Mouse (Mus musculus): Measurements from ENCODE around the gene Vangl2. TPM values are rescaled to one million over a fixed set of nuclear protein-coding genes. Genes with fewer than 3 reads are reported as not detected.

The Vangl2 gene
- polyA plus RNA-seq, 1 experiment from 2014 or later, result 15.4 TPM

DNA sequence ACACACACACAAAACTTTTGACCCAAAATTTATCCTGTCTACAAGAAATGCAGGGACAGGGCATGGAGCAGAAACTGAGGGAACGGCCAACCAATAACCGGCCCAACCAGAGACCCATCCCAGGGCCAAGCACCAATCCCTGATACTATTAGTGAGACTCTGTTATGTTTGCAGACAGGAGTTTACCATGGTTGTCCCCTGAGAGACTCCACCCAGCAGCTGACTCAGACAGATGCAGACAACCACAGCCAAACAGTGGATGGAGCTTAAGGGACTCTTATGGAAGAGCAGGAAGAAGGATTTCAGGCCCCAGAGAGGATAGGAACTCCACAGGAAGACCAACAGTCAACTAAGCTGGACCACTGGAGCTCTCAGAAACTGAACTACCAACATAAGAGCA, 1.7 kb upstream of the Vangl2 start:
- no peak for DNase-seq (ENCODE audit: low spot score)

DNA sequence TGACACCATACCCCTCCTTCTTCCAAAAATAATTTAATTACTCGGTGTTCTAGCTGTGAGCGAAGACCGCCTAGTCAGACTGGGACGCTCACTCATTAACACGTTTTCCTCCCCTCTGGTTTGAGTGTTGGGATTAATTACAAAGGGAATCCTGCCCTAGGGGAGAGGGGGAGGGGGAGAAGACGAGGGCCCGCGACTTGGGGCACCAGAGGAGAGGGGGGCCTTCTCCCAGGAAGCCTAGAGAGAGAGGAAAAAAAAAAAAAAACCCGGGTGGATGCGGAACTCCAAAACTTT, 488 bp downstream of the Vangl2 start:
- DNase-seq (ENCODE audit: low spot score), result no peak

DNA sequence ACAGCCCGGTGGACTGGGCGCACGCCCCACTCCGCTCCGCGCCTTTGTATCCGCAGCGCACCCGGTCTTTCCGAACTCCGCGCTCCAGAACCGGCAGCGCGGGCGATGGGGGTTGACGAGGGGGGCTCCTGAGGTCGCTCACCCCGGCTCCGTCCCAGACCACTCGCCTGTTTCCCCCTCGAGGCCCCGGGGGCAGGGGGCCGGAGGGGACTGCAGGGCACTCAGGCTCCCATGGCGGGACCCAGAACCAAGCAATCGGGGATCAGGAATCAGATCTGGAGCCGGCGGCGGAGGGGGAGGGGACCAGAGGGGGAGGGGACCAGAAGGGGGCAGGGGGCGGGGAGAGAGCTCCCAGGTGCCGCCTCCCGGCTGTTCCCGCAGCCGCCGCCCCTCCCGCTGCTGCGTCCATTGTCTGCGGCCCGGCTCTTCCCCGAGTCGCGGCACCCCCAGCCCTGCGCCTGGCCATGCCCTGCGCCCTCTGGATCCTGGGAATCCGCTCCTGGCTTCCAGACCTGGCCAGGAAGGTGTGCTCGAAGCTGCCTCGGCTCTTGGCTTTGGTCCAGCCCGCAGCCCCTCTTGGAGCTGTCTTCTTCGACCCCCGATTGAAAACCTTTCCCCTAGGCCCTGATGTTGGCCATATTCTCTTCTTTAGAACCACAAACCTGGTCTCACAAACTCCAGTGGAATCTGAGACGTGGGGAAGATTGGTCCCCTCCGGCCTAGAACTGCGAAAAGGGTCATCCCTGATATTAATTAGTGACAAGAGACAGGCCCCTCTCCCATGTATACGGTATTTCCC, 1.0 kb downstream of the Vangl2 start:
- peak; percentile 85 for DNase-seq (ENCODE audit: low spot score)

DNA sequence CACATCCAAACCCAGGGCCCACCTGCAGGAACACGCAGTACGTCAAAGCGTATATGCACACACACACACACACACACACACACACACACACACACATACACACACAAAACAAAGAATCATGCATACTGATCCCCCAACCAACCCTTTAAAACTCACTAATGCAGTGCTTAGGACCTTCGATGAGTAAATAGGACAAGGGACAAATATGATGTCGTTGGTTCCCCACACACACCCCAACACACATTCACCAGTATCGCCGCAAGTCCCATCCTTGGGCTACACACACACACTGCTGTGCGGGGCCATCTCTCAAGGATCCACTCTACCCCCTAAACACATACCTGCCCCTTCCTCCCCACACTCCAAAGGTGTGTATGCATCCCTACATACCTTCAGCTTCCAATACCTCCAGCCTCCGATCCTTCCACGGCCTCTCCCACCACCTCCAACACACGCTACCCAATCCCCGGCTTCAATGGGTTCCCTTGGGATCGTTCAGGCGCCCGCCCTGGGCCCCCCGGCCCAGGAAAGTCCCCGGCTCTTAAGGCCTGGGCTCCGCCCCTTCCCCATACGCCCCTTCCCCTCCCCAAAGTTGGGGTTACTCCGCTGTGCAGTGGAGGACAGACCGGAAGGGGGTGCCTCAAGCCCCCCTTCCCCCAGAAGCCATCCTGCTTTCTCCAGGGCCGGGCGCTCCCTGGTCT, 1.9 kb downstream of the Vangl2 start:
- DNase-seq (ENCODE audit: low spot score), result peak; percentile 83

DNA sequence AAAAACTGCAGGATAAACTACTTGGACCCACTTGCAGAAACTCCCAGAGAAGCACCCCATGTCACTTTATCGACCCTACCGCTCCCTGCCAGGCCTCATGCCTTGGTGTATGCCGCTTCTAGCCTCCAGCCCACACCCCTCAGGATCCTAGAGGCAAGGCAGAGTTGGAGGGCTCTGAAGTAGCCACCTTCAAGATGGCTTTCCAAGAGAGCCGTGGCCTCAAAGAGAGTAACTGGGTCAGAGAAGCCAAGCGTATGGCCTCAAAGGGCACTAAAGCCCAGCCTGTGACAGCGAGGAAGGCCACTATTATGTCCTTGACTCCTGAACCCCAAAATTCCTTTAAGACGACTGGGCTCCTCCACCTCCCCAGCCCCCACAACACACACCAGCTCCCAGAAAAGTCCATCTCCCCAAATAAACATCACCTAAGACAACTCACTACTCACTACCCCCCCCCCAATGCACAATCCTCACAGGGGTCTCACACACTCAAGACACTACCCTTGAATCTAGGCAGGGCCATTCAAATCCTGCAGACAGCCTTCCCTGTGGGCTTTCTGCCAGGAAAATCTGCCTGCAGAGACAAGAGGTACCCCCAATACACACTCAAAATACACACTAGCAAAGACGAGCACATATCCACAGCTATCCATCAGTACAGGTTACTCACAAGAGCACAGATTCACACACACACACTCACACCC, 2.9 kb downstream of the Vangl2 start:
- DNase-seq (ENCODE audit: low spot score), result no peak

DNA sequence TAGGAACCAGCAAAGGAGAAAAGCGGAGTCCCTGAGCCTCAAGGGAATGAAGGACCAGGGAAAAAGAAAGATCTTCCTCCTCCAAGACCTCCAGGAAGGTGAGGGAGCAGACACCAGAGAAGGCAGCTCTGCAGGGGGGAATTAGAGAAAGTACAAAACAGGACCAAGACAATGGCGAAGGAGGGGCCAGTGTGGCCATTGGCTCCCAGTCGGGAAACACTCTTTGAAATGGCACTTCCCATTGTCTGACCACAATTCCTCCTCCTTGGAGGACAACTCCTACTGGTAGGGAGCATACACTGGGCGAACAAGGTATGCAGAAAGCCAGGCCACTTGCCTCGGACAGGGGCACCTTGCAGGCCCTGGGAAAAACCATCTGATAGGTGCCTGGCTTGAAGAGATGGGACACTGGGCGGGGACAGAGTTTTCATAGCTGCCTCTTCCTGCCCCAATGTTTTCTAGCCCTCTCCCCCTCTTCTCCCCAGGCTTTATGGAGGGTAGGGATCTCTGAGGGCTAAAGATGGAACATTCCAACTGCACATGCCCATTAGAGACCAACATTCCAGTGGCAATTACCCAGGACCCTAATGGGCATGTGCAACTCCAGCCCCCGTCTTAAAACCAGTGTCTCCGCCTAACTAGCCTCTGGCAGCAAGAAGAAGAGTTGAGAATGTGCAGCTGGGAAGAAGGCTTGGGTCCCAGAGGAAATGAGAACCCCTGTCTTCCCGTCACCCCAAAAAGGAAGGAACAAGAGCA, 3.9 kb downstream of the Vangl2 start:
- DNase-seq (ENCODE audit: low spot score), result no peak

DNA sequence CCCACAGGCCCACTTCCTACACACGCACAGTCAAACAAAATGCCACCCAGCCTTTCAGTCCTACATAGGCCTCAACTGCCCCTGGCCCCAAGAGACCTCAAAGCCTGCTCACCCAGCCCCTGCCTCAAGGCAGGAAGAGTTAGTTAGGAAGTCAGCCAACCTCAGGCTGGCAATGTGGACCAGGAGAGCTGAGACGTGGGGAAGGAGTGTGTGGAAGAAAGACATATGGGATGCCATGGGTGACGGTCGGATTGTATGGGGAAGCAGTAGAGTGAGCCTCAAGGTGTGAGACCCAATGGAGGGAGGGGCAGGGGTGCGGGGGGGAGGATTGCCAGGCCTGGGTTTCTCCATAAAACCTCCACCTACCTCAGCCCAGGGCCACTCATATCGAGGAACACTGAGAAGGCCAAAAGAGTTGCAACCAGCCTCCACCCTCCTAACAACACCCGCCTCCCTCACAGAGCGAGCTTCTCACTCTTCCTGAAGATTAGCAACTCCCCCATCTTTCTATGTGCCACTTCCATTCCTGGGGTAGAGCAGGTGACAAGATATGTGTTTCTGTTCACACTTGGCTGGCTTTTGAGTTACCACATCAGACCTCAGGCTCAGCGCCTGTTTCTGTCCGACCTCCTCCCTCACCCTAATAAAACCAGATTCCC, 8.3 kb downstream of the Vangl2 start:
- no peak for DNase-seq (ENCODE audit: low spot score)

DNA sequence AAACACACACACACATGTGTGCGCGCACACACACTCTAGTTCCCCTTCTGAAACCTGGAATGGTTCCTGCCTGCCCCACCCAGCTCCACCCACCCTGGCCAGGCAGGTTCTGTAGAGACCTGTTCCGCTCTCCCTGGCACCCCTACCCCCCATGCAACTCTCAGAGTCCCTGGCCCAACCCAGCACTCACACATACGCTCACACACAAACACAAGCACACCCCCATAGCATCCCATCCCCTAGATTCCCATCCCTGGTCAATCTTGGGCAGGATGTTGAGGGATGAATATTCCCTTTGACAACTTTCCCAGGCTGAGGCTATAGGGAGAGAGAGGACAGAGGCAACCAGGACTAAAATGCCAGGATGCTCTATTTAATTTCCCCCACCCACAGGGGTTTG, 8.9 kb downstream of the Vangl2 start:
- DNase-seq (ENCODE audit: low spot score), result no peak

DNA sequence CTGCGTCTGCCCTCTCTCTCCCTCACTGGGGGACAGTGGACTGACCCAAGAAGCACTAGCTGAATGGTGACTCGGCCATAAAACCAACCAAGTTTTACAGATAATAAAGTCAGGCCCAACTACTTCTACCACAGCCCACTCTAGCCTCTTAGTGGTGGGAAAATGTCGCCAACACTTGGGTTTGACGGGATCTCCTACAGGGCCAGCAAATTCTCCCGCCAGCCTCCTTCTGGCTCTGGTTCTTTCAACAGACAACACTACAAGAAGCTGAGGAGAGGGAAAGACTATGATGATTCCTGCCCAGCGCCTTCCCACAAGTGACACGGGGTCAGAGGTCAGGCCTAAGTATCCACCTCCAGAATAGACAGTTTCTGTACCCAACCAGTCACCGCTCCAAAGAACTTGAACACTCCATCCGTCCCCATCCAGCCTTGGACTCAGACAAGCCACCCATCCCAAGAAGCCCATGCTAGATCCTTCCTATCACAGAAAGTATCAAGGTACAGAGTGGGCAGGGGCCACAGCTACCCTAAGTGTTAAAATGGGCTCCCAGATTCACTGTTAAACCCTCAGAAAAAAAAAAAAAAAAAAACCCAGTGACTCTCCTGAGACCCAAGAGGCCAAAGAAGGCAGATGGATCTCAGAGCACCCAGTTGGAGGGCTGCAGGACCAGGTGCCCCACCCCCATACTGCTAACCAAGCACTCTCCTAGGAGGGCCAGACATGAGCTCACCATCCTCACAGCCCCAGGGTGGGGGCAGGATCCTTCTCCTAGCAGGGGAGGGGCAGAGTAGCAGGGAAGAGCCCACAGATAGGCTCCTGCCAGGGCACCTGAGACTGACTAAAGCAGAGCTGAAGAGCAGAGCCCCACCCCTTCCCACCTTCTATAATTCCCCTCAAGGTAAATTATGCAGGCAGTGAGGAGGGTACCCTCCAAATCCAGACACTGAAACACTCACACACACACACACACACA, 9.6 kb downstream of the Vangl2 start:
- no peak for DNase-seq (ENCODE audit: low spot score)

DNA sequence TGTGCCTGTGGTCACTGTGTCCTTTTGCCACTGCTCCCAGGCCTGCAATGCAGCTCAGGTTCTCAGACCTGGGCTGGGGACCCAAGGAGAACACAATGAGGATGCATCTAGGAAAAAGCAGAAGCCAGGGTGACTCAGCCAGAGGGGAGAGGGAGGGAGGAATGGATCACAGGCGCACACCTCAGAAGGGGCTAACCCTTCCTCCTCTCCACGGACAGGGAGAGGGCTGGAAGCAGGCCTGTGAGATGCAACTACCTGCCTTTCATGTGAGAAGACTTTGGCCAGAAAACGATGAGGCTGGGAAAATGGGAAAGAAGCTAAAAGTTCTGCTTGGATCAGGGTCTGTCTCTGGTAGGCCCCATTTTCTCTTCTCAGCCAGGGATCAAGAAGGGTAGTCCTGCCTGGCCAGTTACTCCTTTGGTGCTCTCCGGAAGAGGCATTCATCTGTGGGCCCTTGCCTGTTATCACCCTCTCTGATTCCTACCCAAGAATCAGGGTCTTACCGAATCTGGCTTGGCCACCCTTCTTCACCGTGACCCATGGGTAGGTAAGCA, 10.7 kb downstream of the Vangl2 start:
- DNase-seq (ENCODE audit: low spot score), result no peak

DNA sequence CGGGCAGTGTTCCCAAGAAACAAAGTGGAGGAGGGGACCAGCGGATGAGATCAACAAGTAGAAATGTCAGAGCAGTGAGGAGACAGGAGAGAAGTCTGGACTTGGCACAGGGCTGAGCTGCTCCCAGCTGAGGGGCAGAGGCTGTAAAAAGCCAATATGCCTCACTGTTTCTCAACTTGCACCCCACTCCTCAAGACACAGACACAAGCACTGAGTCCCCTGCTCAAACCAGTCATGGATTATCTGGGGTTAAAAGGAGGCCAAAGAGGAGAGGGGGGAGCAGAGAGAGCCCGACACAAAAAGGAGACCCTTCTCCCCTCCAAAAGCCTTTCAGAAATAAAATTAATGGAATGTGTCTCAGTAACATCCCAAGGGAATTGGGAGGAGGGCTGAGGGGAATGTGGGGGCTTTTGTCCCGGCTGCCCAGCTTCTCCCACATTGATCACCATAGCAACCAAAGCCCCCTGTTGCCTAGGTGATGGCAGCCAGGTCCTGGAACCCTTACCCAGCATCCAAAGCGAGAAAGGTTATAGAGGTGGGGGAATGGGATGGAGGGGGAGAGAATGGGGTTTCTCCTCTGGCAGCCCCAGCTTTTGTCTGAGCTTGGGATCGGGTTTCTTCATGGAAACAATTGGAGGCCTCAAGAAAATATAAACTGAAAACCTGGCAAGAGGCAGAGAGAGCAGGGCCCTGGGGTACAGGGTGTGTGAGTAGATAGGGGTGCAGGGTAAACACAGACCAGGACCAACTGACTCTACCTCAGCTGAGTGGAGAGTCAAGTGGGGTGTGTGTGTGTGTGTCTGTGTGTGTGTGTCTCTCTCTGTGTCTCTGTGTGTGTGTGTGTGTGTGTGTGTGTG, 11.4 kb downstream of the Vangl2 start:
- no peak for DNase-seq (ENCODE audit: low spot score)

DNA sequence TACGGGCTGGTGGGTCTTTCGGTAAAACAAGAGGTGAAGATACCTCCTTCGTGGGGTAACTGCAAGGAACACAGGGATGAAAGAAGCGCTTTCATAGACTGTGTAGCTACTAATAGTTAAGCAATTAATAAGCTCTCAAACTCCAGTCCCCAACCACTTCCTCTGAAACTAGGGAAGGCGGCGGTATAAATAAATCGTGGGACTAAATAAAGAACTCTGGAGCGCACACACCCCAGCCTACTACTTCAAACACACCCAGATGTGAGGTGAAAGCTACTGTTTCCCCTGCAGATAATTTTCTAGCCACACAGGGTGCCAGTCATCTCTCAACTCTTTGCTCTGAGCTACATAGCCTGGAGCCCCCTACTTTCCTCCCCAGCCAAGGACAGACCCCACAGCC, 12.2 kb downstream of the Vangl2 start:
- peak; percentile 50 for DNase-seq (ENCODE audit: low spot score)

DNA sequence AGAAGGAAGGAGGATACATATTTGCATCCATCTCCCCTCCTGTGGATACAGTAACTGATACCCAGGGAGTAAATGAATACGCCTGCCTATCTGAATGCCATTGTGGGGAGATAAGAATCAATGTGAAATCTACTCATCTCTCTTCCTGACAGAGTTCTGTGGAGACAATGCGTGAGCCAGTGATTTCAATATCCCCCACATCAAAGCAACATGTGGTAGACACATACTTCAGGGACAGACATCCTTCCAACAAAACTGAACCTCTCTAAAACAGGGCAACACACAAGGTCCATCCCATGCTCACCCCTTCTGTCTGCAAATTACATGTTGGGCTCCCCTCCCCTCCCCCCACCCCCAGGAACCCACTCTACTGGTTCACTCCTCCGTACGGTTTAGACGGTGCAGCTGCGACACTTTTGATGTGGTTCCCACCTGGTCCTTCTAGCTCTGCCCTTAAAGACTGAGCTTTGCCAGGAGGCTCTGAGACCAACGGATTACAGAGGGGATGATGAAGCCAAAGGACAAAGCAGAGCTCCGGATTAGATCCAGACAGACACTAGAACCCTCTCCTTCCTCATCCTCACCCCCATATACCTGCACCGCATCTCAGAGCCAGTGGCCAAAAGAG, 12.8 kb downstream of the Vangl2 start:
- DNase-seq (ENCODE audit: low spot score), result peak; percentile 77

DNA sequence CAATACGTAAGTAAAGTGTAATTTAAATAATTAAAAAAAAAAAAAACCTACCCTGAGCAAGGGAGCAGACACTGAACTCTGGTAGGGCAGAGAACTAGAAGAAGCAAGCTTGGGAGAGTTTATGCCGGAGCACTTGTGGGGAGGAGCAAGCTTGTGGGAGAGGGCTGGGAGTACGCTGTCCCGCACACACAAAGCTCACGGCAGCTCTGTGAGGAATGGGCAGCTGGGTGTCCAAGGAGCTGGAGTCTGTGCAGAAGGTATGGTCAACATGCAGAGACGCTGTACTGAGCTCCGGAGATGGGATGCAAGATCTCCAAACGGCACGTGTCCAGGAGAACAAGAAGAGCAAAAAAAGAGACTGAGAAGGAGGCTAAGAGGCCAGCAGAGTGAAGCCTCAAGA, 13.5 kb downstream of the Vangl2 start:
- DNase-seq (ENCODE audit: low spot score), result no peak

DNA sequence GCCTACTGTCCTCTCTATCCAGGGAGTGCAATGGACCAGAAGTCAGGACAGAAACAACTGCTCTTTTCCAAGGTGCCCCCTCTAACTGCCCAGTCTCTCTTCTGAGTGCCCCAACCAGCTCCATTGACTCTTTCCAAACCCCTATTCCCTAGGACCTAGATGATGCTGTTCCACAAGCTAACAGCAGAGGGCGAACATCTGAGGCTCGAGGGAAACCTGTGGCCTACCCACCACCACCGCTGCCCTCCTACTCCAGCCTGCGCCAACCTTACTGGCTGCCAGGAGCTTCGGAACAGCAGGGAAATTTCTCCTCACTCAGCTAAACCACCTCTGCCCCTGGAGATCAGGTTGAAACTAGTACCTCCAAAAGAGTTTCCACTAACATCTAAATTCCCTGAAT, 16.2 kb downstream of the Vangl2 start:
- DNase-seq (ENCODE audit: low spot score), result peak; percentile 71

DNA sequence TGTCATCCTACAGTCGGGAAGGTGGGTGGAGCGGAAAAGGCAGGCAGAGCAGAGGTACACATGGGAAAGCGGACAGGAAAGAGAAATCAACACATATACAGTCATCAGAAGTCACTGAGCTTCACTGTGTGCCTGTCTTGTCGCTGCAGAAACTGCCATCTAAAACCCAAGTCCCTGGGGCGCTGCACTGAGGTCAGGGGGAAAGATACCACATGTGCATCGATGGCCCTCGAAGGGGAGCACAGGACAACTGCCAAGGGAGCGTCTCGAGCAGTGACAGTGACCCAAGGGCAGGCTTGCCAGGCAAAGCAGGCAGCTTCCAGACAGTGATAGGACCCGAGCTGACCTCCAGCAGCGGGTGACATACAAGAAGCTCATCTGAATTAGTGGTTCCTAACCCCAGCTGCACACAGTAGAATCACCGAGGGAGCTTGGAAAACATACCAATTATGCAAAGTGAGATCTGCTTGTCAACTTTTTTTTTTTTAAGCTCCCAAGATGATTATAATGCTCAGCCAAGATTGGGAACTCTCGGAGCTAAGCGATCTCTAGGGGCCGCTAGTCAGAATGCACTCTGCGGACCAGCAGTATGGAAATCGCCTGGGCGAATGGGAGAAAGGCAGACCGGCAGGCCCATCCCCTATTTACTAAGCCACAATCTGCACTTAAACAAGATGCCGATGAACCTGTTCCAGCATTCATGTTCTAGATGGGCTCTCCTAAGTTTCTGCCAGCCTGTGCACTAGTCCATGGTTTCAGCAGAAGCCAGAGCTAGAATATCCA, 18.0 kb downstream of the Vangl2 start:
- DNase-seq (ENCODE audit: low spot score), result no peak

DNA sequence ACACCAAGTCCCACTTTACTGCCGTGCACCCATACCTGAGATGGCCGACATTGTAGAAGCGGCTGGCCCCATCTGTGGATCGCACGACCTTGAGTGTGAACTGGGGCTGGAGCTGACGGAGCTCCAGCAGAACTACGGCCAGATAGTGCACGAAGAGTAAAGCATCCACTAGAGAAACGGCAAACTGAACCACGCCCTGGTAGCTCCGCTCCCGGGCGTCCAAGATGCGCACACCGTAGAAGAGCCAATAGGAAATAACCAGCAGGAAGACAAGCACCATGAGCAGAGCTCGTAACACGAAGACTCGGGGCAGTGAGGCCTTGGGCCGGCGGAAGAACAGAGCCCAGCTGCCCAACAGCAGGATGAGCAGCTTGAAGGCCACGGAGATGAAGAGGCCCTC, 18.8 kb downstream of the Vangl2 start:
- no peak for DNase-seq (ENCODE audit: low spot score)

DNA sequence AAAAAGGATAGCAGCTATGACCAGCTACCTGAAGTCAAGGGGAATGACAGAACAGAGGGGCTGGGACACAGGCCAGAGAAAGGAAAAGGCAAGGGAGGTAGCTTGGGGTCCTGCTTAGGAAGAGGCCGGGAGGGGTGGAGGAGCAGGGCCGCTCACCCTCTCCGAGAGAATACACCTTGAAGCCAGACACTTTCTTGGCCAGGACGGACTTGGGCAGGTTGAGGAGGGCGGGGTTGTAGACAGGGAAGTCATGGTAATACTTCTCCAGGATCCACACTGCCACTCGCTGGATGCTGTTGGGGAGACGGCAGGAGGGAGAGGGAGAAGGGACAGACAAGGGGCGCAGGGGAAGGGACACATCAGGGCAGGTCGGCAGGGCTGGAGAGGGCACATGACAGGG, 19.9 kb downstream of the Vangl2 start:
- DNase-seq (ENCODE audit: low spot score), result no peak
